Mouse (Mus musculus) midbrain, embryonic 16.5 days (tissue): Measurements from ENCODE around the gene Zfp579. TPM values are rescaled to one million over a fixed set of nuclear protein-coding genes. Genes with fewer than 3 reads are reported as not detected.

Source experiments
- ATAC-seq: fragments of 200-750 bp; cut with Nextera tagmentation; 2 replicates; pipeline ENCODE4 v1.8.0; 2017; ENCODE audit warnings: moderate TSS enrichment
- H3K27ac ChIP-seq: fragments of 300-500 bp; sonication (generic); 2 replicates; pipeline ENCODE4 v1.5.1; 2014; ENCODE audit warnings: mild to moderate bottlenecking, low read length, mixed read lengths
- H3K27me3 ChIP-seq: fragments of 300-500 bp; sonication (generic); 2 replicates; pipeline ENCODE4 v1.6.1; 2014; ENCODE audit warnings: low read depth, low read length, mixed read lengths; ENCODE audit not compliant: control insufficient read depth, insufficient read depth
- H3K36me3 ChIP-seq: fragments of 300-500 bp; sonication (generic); 2 replicates; pipeline ENCODE4 v1.6.1; 2014; ENCODE audit warnings: mild to moderate bottlenecking, low read length, moderate library complexity, mixed read lengths; ENCODE audit not compliant: control insufficient read depth, insufficient read depth
- H3K4me1 ChIP-seq: fragments of 300-500 bp; sonication (generic); 2 replicates; pipeline ENCODE4 v1.6.1; 2014; ENCODE audit warnings: mild to moderate bottlenecking, low read length, mixed read lengths; ENCODE audit not compliant: control insufficient read depth, insufficient read depth
- H3K4me2 ChIP-seq: fragments of 300-500 bp; sonication (generic); 2 replicates; pipeline ENCODE4 v1.6.1; 2014; ENCODE audit warnings: mild to moderate bottlenecking, low read length, mixed read lengths
- H3K4me3 ChIP-seq: fragments of 300-500 bp; sonication (generic); 2 replicates; pipeline ENCODE4 v1.5.1; 2014; ENCODE audit warnings: low read depth, mild to moderate bottlenecking, low read length, moderate library complexity, mixed read lengths
- H3K9ac ChIP-seq: fragments of 300-500 bp; sonication (generic); 2 replicates; pipeline ENCODE4 v1.6.1; 2014; ENCODE audit warnings: low read depth, low read length, mixed read lengths
- H3K9me3 ChIP-seq: fragments of 300-500 bp; sonication (generic); replicated peaks from 2 replicates; pipeline ENCODE4 v1.6.1; 2014; ENCODE audit warnings: mild to moderate bottlenecking, low read length, mixed read lengths; ENCODE audit not compliant: control insufficient read depth, poor library complexity, severe bottlenecking
- WGBS: fragments of 180-500 bp; shearing (Covaris S2); extraction: QIAGEN DNeasy Blood & Tissue Kit; methylation state at CpG from one replicate; pipeline ENCODE4 v1.1.7; 2014; 5-methylcytosine and 5-hydroxymethylcytosine counted together
- polyA plus RNA-seq: library from polyadenylated mRNA; unstranded; fragments of >200 nt; fragmentation: Nextera tagmentation; extraction: Ambion mirVana; gene quantifications from 2 replicates; pipeline ENCODE4 v1.2.1, GENCODE M21; 2015

The Zfp579 gene
- polyA plus RNA-seq, 1 experiment from 2014 or later = 56.3 TPM

DNA sequence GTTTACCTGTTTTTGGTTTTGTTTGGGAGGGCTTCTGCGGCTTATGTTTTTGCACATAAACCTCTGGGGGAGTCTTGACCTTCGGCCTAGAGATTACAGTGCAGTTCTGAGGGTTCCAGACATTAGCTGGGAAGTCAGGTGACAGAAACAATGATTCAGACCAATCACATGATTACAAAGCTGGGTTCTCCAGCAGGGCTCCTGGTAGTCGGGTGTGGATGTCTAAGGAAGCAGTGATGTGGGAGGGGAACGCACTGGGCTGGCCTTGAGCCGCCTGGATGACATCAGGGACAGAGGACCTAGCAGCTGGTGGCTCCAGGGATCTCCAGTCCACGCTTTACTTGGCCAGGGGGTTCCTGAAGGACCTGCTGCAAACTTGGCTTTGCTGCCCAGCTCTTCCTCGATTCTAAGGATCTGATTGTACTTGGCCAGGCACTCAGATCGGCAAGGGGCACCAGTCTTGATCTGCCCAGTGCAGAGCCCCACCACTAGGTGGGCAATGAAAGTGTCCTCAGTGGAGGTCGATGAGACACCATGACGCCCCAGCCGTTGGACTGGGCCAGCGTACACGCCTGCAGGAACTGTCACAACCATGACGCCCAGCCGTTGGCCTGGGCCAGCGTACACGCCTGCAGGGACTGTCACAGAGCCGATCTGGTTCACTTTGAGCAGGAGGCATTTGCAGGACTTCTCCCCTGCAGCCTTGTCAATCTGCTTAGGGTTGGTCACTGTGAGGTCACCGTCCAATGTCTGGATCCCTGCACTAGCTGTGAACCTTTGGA is 45.2 kb downstream of the Zfp579 start:
- H3K4me2 ChIP-seq = no peak overlapping the region
- no peak overlapping the region for H3K9ac ChIP-seq
- no peaks in the 10 kb centered on the region for H3K9me3 ChIP-seq
- no peaks in the 10 kb centered on the region for H3K4me1 ChIP-seq
- no peaks in the 10 kb centered on the region for H3K27me3 ChIP-seq
- H3K4me3 ChIP-seq = no peak overlapping the region
- no peak for ATAC-seq
- no peaks in the 10 kb centered on the region for H3K36me3 ChIP-seq
- no peak overlapping the region for H3K27ac ChIP-seq
- WGBS = 88% methylated on average over 19 of the region's 19 CpGs

GRCm38 (mm10) chr7:4948386-4948785 is 47.6 kb downstream of the Zfp579 start:
- WGBS = 80% methylated on average over 6 of the region's 6 CpGs
- no peak overlapping the region for H3K9ac ChIP-seq
- no peak overlapping the region for H3K27ac ChIP-seq
- no peak overlapping the region for H3K4me3 ChIP-seq
- H3K9me3 ChIP-seq = no peaks in the 10 kb centered on the region
- H3K4me2 ChIP-seq = no peak overlapping the region
- ATAC-seq = no peak
- H3K27me3 ChIP-seq = no peaks in the 10 kb centered on the region
- H3K4me1 ChIP-seq = no peaks in the 10 kb centered on the region
- no peaks in the 10 kb centered on the region for H3K36me3 ChIP-seq

DNA sequence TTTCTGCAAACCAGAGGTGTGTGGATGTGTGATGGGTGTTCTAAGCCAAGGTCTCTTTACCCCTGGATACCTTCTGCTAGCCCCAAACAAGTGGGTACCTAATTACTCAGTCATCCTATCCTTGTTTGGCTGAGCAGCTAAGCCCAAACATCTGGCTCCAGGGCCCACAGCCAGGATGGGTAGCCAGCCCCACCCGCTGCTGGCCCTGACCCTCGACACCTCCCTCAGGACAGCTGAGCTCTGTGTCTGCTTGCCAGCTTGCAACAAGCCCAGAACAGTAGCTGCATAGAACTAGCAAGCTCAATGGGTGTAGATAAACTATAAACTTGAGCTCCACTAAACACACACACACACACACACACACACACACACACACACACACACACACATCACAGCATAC is 48.1 kb downstream of the Zfp579 start:
- Histone ChIP-seq H3K4me1 (no peaks in the 10 kb centered on the region), H3K9me3 (no peaks in the 10 kb centered on the region), H3K27ac (no peak overlapping the region), H3K4me3 (no peak overlapping the region), H3K9ac (no peak overlapping the region), H3K27me3 (no peaks in the 10 kb centered on the region), H3K4me2 (no peak overlapping the region), H3K36me3 (no peaks in the 10 kb centered on the region)
- ATAC-seq = no peak
- 58% methylated on average over 2 of the region's 2 CpGs for WGBS

GRCm38 (mm10) chr7:4943223-4943815 is 52.6 kb downstream of the Zfp579 start:
- no peaks in the 10 kb centered on the region for H3K4me1 ChIP-seq
- H3K9ac ChIP-seq = 0 out of 2 replicates have a peak overlapping the region, but pooled peaks have one; percentile 16
- no peak overlapping the region for H3K27ac ChIP-seq
- no peaks in the 10 kb centered on the region for H3K9me3 ChIP-seq
- H3K27me3 ChIP-seq = no peaks in the 10 kb centered on the region
- WGBS = 19% methylated on average over 15 of the region's 15 CpGs
- peak overlapping the region; percentile 38 for H3K4me3 ChIP-seq
- H3K36me3 ChIP-seq = no peaks in the 10 kb centered on the region
- H3K4me2 ChIP-seq = peak overlapping the region; percentile 63
- peak; percentile 73 for ATAC-seq

DNA sequence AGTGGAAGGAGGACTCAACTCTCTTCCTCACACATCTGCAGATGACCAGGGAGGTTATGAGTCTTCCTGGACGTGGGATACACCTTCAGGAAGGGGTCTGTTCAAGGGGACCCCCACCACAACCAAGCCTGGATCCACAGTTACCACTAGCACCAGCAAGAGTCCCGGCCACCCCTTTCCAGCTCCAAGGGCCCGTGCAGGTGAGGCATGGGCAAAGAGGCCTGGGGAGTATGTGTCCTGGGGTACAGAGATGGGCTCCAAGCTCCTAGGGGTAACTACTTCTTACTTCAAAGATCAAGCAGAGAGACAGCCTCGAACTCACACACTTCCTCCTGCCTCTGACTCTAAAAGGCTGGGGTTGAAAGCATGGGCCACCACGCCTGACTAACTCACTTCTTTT is 53.3 kb downstream of the Zfp579 start:
- Histone ChIP-seq H3K4me3 (no peak overlapping the region), H3K9me3 (no peaks in the 10 kb centered on the region), H3K36me3 (no peaks in the 10 kb centered on the region), H3K4me1 (no peaks in the 10 kb centered on the region), H3K9ac (no peak overlapping the region), H3K27ac (no peak overlapping the region), H3K27me3 (no peaks in the 10 kb centered on the region), H3K4me2 (no peak overlapping the region)
- no peak for ATAC-seq
- 59% methylated on average over 5 of the region's 5 CpGs for WGBS

DNA sequence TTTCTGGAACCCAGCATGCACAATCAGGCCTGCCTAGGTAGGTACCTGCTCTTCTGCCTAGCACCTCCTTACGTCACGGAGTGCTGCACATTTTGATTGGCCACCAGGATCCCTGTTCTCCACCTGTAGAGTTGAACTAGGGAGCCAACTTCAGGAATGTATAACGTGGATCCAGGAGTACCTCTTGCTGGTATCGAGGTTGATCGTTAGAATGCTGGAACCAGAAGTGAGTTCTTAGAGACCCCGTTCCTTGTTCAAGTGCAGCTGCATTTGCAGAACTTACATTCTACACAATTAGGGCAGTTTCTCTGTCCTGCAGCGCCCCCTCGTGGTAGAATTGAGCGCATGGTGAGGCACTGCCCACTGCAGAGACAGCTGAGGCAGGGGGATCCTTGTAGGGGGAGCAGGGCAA is 55.9 kb downstream of the Zfp579 start:
- WGBS = 18% methylated on average over 9 of the region's 9 CpGs
- Histone ChIP-seq H3K9me3 (no peaks in the 10 kb centered on the region), H3K4me2 (no peak overlapping the region), H3K4me1 (no peaks in the 10 kb centered on the region), H3K27me3 (no peaks in the 10 kb centered on the region), H3K4me3 (no peak overlapping the region), H3K36me3 (no peaks in the 10 kb centered on the region), H3K9ac (no peak overlapping the region), H3K27ac (no peak overlapping the region)
- peak; percentile 66; the same call in 1 of the 2 replicates for ATAC-seq

GRCm38 (mm10) chr7:4938456-4938855 is 57.5 kb downstream of the Zfp579 start:
- Histone ChIP-seq H3K36me3 (no peaks in the 10 kb centered on the region), H3K4me3 (no peak overlapping the region), H3K4me1 (no peaks in the 10 kb centered on the region), H3K9ac (no peak overlapping the region), H3K27ac (no peak overlapping the region), H3K9me3 (no peaks in the 10 kb centered on the region; the same call in 1 of the 2 replicates), H3K4me2 (no peak overlapping the region), H3K27me3 (no peaks in the 10 kb centered on the region)
- WGBS = 46% methylated on average over 2 of the region's 2 CpGs
- no peak for ATAC-seq

GRCm38 (mm10) chr7:4937392-4937791 is 58.6 kb downstream of the Zfp579 start:
- H3K27me3 ChIP-seq = no peaks in the 10 kb centered on the region
- no peaks in the 10 kb centered on the region; the same call in 1 of the 2 replicates for H3K9me3 ChIP-seq
- H3K4me2 ChIP-seq = no peak overlapping the region
- H3K27ac ChIP-seq = no peak overlapping the region
- no peaks in the 10 kb centered on the region for H3K36me3 ChIP-seq
- H3K4me1 ChIP-seq = no peaks in the 10 kb centered on the region
- ATAC-seq = no peak
- H3K4me3 ChIP-seq = no peak overlapping the region
- no peak overlapping the region for H3K9ac ChIP-seq
- WGBS = 81% methylated on average over 10 of the region's 11 CpGs

GRCm38 (mm10) chr7:4936832-4937231 is 59.1 kb downstream of the Zfp579 start:
- Histone ChIP-seq H3K4me3 (no peak overlapping the region), H3K4me1 (no peaks in the 10 kb centered on the region), H3K36me3 (no peaks in the 10 kb centered on the region), H3K9ac (no peak overlapping the region), H3K27me3 (no peaks in the 10 kb centered on the region), H3K4me2 (no peak overlapping the region), H3K27ac (no peak overlapping the region), H3K9me3 (no peaks in the 10 kb centered on the region; the same call in 1 of the 2 replicates)
- no peak for ATAC-seq
- WGBS = 85% methylated on average over 10 of the region's 10 CpGs
